Mouse (Mus musculus) midbrain, embryonic 11.5 days (tissue): ENCODE data around the gene Fhl1. TPM values are rescaled to one million over a fixed set of nuclear protein-coding genes. Genes with fewer than 3 reads are reported as not detected.

Experiments
- ATAC-seq: fragments of 200-750 bp; cut with Nextera tagmentation; 2 replicates; pipeline ENCODE4 v1.8.0; 2017; ENCODE audit warnings: moderate TSS enrichment, moderate library complexity; ENCODE audit not compliant: low FRiP score
- DNase-seq: peaks from one replicate; pipeline ENCODE4 v3.0.0; 2015; ENCODE audit warnings: low spot score; ENCODE audit errors: missing footprints
- H3K27ac ChIP-seq: fragments of 300-500 bp; sonication (generic); 2 replicates; pipeline ENCODE4 v1.5.1; 2014; ENCODE audit warnings: low read depth, low read length
- H3K27me3 ChIP-seq: fragments of 300-500 bp; sonication (generic); 2 replicates; pipeline ENCODE4 v1.6.1; 2014; ENCODE audit warnings: mild to moderate bottlenecking, low read length, moderate library complexity, mixed read lengths; ENCODE audit not compliant: control insufficient read depth, insufficient read depth
- H3K36me3 ChIP-seq: fragments of 300-500 bp; sonication (generic); 2 replicates; pipeline ENCODE4 v1.6.1; 2014; ENCODE audit warnings: mild to moderate bottlenecking, low read length, moderate library complexity, mixed read lengths; ENCODE audit not compliant: control insufficient read depth, insufficient read depth
- H3K4me1 ChIP-seq: fragments of 300-500 bp; sonication (generic); 2 replicates; pipeline ENCODE4 v1.6.1; 2014; ENCODE audit warnings: low read length; ENCODE audit not compliant: control insufficient read depth, insufficient read depth
- H3K4me2 ChIP-seq: fragments of 300-500 bp; sonication (generic); 2 replicates; pipeline ENCODE4 v1.6.1; 2014; ENCODE audit warnings: mild to moderate bottlenecking, moderate library complexity
- H3K4me3 ChIP-seq: fragments of 300-500 bp; sonication (generic); 2 replicates; pipeline ENCODE4 v1.5.1; 2014; ENCODE audit warnings: low read depth, low read length
- H3K9ac ChIP-seq: fragments of 300-500 bp; sonication (generic); 2 replicates; pipeline ENCODE4 v1.6.1; 2014; ENCODE audit warnings: low read length
- H3K9me3 ChIP-seq: fragments of 300-500 bp; sonication (generic); 2 replicates; pipeline ENCODE4 v1.6.1; 2016; ENCODE audit warnings: low read length; ENCODE audit not compliant: control insufficient read depth
- WGBS: fragments of 180-500 bp; shearing (Covaris S2); extraction: QIAGEN DNeasy Blood & Tissue Kit; methylation state at CpG from one replicate; pipeline ENCODE4 v1.1.7; 2014; 5-methylcytosine and 5-hydroxymethylcytosine counted together
- polyA plus RNA-seq: library from polyadenylated mRNA; unstranded; fragments of >200 nt; fragmentation: Nextera tagmentation; extraction: Ambion mirVana; gene quantifications from 2 replicates; pipeline ENCODE4 v1.2.1, GENCODE M21; 2014

Fhl1 gene
- polyA plus RNA-seq, 1 experiment from 2014 or later, result 80.7 TPM

- no peaks in the 10 kb centered on the region for H3K27me3 ChIP-seq
- H3K9me3 ChIP-seq, result no peaks in the 10 kb centered on the region
- H3K27ac ChIP-seq, result no peak overlapping the region
- no peak overlapping the region for H3K4me2 ChIP-seq
- no peaks in the 10 kb centered on the region for H3K4me1 ChIP-seq
- no peak overlapping the region for H3K4me3 ChIP-seq
- no peak overlapping the region for H3K9ac ChIP-seq
- no peaks in the 10 kb centered on the region for H3K36me3 ChIP-seq
- peak; percentile 84 for DNase-seq
- no peak for ATAC-seq
Observed at GRCm38 (mm10) chrX:56839369-56839768, 107.8 kb downstream of the Fhl1 start.

- ATAC-seq (no peak), DNase-seq (no peak)
- no peaks in the 10 kb centered on the region for H3K4me1 ChIP-seq
- no peak overlapping the region for H3K4me3 ChIP-seq
- no peak overlapping the region for H3K4me2 ChIP-seq
- H3K27ac ChIP-seq, result no peak overlapping the region
- no peak overlapping the region for H3K9ac ChIP-seq
- 76% methylated on average over 5 of the region's 5 CpGs for WGBS
- no peaks in the 10 kb centered on the region for H3K36me3 ChIP-seq
- H3K9me3 ChIP-seq, result no peaks in the 10 kb centered on the region
- H3K27me3 ChIP-seq, result no peaks in the 10 kb centered on the region
Observed at GRCm38 (mm10) chrX:56841255-56841654, 109.7 kb downstream of the Fhl1 start.

Other genes starting within 250 kb of the Fhl1 start
- not detected in 2 replicates for gene Gm10477, start 207.0 kb upstream of the Fhl1 start, polyA plus RNA-seq
- gene Gm648, start 182.2 kb upstream of the Fhl1 start, polyA plus RNA-seq, result not detected in 2 replicates
- 50.9 and 51.6 TPM in 2 replicates for gene Mmgt1, start 133.7 kb upstream of the Fhl1 start, polyA plus RNA-seq
- 15.6 and 17.2 TPM in 2 replicates for gene Slc9a6, start 122.0 kb upstream of the Fhl1 start, polyA plus RNA-seq
- gene Map7d3, start 90.5 kb downstream of the Fhl1 start, polyA plus RNA-seq, result 2.6 and 3.2 TPM in 2 replicates
- 0.20 TPM in 1 of 2 replicates, not detected in the other for gene Adgrg4, start 138.4 kb downstream of the Fhl1 start, polyA plus RNA-seq